Mouse (Mus musculus) megakaryocyte, embryonic 14.5 days (primary cell): ENCODE measurements around the gene Aff3.

Experiments used
- FLI1 ChIP-seq: IDR thresholded peaks from 2 replicates; pipeline ENCODE4 v1.6.1; 2012; ENCODE audit warnings: low read length, inconsistent platforms, mixed read lengths
- GATA1 ChIP-seq: IDR thresholded peaks from 3 replicates; pipeline ENCODE4 v1.6.1; 2012; ENCODE audit warnings: mixed read lengths, low read length, inconsistent platforms, borderline replicate concordance

GRCm38 (mm10) chr1:38626388-38626738 lies 38.4 kb downstream of the Aff3 start:
- TF ChIP-seq FLI1 (no peak), GATA1 (no peak)
